Mouse (Mus musculus) testis, adult 2 months (tissue): ENCODE results near the gene Adm.

Source experiments
- CTCF ChIP-seq: fragments of 200-500 bp; IDR thresholded peaks from 2 replicates; pipeline ENCODE4 v1.5.1; 2012; ENCODE audit warnings: low read depth, mild to moderate bottlenecking, inconsistent platforms, low read length, moderate library complexity; ENCODE audit not compliant: control insufficient read depth, insufficient read depth, insufficient replicate concordance
- POLR2A ChIP-seq: fragments of 200-500 bp; IDR thresholded peaks from 2 replicates; pipeline ENCODE4 v1.6.1; 2012; ENCODE audit warnings: low read depth, mild to moderate bottlenecking, inconsistent platforms, low read length, moderate library complexity; ENCODE audit not compliant: control insufficient read depth

GRCm38 (mm10) chr7:110583705-110584104, 43.8 kb upstream of the Adm start:
- TF ChIP-seq CTCF, result no peak
- no peak for TF ChIP-seq POLR2A
